12 mouse cellular contexts compared by ENCODE assay signal in genomic region chr10:43624791-43625398, GRCm38 (mm10). TPM values are rescaled to one million over a fixed set of nuclear protein-coding genes. Genes with fewer than 3 reads are reported as not detected.
DNase-seq lines count a peak whose midpoint lies in the region; ATAC-seq and TF ChIP-seq lines count a peak whose summit lies in the region.
"Had no signal": no experiment of that assay in that cellular context is flagged by ENCODE, and none has a peak within 500 bp of the region (broad histone marks: within the 10 kb centered on the region; RNA-seq: fewer than 3 reads in every experiment).

No protein-coding gene starts in this region.

- H3K9ac ChIP-seq in limb, embryonic 12.5 days (replicated peaks): no peak overlapping the region
- no peak overlapping the region for H3K9ac ChIP-seq in liver, postnatal 0 days (replicated peaks)
- no peak overlapping the region for H3K9ac ChIP-seq in lung, postnatal 0 days (replicated peaks; ENCODE audit: low read depth)

- H3K27ac ChIP-seq in limb, embryonic 12.5 days: peak overlapping the region; percentile 82
- H3K27ac ChIP-seq in liver, postnatal 0 days (ENCODE audit: low read depth): peak overlapping the region; percentile 73
- H3K27ac ChIP-seq in lung, postnatal 0 days (ENCODE audit: low read length): no peak overlapping the region
- H3K27ac ChIP-seq: embryonic facial prominence, embryonic 10.5 days had no signal

- H3K9me3 ChIP-seq in erythroblast, embryonic 14.5 days (ENCODE audit: control insufficient read depth, low read length): peaks cover 15% of the 10 kb centered on the region
- peaks cover 7% of the 10 kb centered on the region for H3K9me3 ChIP-seq in limb, embryonic 12.5 days
- peaks cover 5% of the 10 kb centered on the region; the same call in 1 of the 2 replicates for H3K9me3 ChIP-seq in liver, postnatal 0 days (ENCODE audit: low read length)
- no peaks in the 10 kb centered on the region for H3K9me3 ChIP-seq in lung, postnatal 0 days (ENCODE audit: low read length)
- H3K9me3 ChIP-seq: embryonic facial prominence, embryonic 10.5 days had no signal

- H3K4me2 ChIP-seq in limb, embryonic 12.5 days: peak overlapping the region; percentile 5
- H3K4me2 ChIP-seq in liver, postnatal 0 days (ENCODE audit: low read depth, low read length): 0 out of 2 replicates have a peak overlapping the region, but pooled peaks have one; percentile 2
- no peak overlapping the region for H3K4me2 ChIP-seq in lung, postnatal 0 days (replicated peaks; ENCODE audit: low read depth, low read length)

- H3K4me1 ChIP-seq in erythroblast, embryonic 14.5 days (ENCODE audit: control insufficient read depth): peaks cover 97% of the 10 kb centered on the region
- peaks cover 56% of the 10 kb centered on the region for H3K4me1 ChIP-seq in limb, embryonic 12.5 days (replicated peaks)
- peaks cover 29% of the 10 kb centered on the region for H3K4me1 ChIP-seq in liver, postnatal 0 days (ENCODE audit: insufficient read depth)
- H3K4me1 ChIP-seq in lung, postnatal 0 days (ENCODE audit: insufficient read depth, low read depth, low read length): no peaks in the 10 kb centered on the region
- H3K4me1 ChIP-seq: embryonic facial prominence, embryonic 10.5 days had no signal

- peak overlapping the region; percentile 26 for H3K4me3 ChIP-seq in erythroblast, embryonic 14.5 days (replicated peaks)
- H3K4me3 ChIP-seq in limb, embryonic 12.5 days (replicated peaks): no peak overlapping the region
- H3K4me3 ChIP-seq in liver, postnatal 0 days (ENCODE audit: low read depth, low read length): no peak overlapping the region
- H3K4me3 ChIP-seq in lung, postnatal 0 days (ENCODE audit: low read depth, low read length): no peak overlapping the region
- H3K4me3 ChIP-seq: embryonic facial prominence, embryonic 10.5 days had no signal

- TF ChIP-seq CTCF in liver, postnatal 0 days (IDR thresholded peaks at IDR 0.05; ENCODE audit: low read depth): no peak
- no peak for TF ChIP-seq CTCF in lung, postnatal 0 days (IDR thresholded peaks at IDR 0.05)

- TF ChIP-seq EP300 in liver, postnatal 0 days (IDR thresholded peaks at IDR 0.05; ENCODE audit: low read depth): no peak
- TF ChIP-seq EP300 in lung, postnatal 0 days (IDR thresholded peaks at IDR 0.05): no peak

- peak; percentile 20 to 22 for DNase-seq in left cerebral cortex, postnatal 25 days (ENCODE audit: low spot score in 2 of 2)
- DNase-seq in left cerebral cortex, adult 18-20 months (ENCODE audit: low spot score in 2 of 2): no peak
- DNase-seq in liver, postnatal 0 days: no peak
- DNase-seq in gastrocnemius, postnatal 10 days: no peak
- no peak for DNase-seq in lung, postnatal 0 days (ENCODE audit: low spot score)
- DNase-seq: lung, postnatal 4 days; right cerebral cortex, postnatal 4 days had no signal

- peaks cover 82% of the 10 kb centered on the region for H3K36me3 ChIP-seq in erythroblast, embryonic 14.5 days (ENCODE audit: control insufficient read depth)
- no peaks in the 10 kb centered on the region for H3K36me3 ChIP-seq in limb, embryonic 12.5 days
- no peaks in the 10 kb centered on the region for H3K36me3 ChIP-seq in liver, postnatal 0 days (replicated peaks; ENCODE audit: insufficient read depth, low read length)
- H3K36me3 ChIP-seq in lung, postnatal 0 days (ENCODE audit: insufficient read depth, low read length): no peaks in the 10 kb centered on the region
- H3K36me3 ChIP-seq: embryonic facial prominence, embryonic 10.5 days had no signal

- WGBS in limb, embryonic 12.5 days: 19% methylated on average over 2 of the region's 2 CpGs
- 70% methylated on average over 2 of the region's 2 CpGs for WGBS in liver, postnatal 0 days (ENCODE audit: insufficient replicate concordance)
- 56% methylated on average over 2 of the region's 2 CpGs for WGBS in lung, postnatal 0 days

- no peaks in the 10 kb centered on the region; the same call in 1 of the 2 replicates for H3K27me3 ChIP-seq in erythroblast, embryonic 14.5 days (ENCODE audit: control insufficient read depth)
- no peaks in the 10 kb centered on the region for H3K27me3 ChIP-seq in limb, embryonic 12.5 days
- H3K27me3 ChIP-seq in liver, postnatal 0 days (ENCODE audit: insufficient read depth, low read length): no peaks in the 10 kb centered on the region
- H3K27me3 ChIP-seq in lung, postnatal 0 days (replicated peaks; ENCODE audit: insufficient read depth, low read length): no peaks in the 10 kb centered on the region
- H3K27me3 ChIP-seq: CH12.LX had no signal

- ATAC-seq in limb, embryonic 12.5 days (ENCODE audit: insufficient number of reproducible peaks, insufficient read depth, low FRiP score, low TSS enrichment, low read depth): 0 out of 2 replicates have a peak, but pooled peaks have one; percentile 48
- ATAC-seq in liver, postnatal 0 days: peak; percentile 31
- ATAC-seq in lung, postnatal 0 days: no peak
- ATAC-seq: intestine, postnatal 0 days had no signal

- intact Hi-C loops in left cerebral cortex, postnatal 25 days (cut with DNase I): no loop called here

RNA-seq across cellular contexts. Expression of gene Cd24a, which starts 46.8 kb away (rescaled TPM):
- 10 to 100 TPM; 12.0 to 12.7 TPM for total RNA-seq in left cerebral cortex, postnatal 25 days (2021)
- 1 to 10 TPM; 5.8 to 6.1 TPM for total RNA-seq in left cerebral cortex, adult 18-20 months (2021)
- 286 and 348 TPM in 2 replicates for polyA plus RNA-seq in erythroblast, embryonic 14.5 days (2012)
- 612 and 635 TPM in 2 replicates for polyA plus RNA-seq in limb, embryonic 12.5 days (2016; fragmentation: Nextera tagmentation; extraction: Ambion mirVana)
- polyA plus RNA-seq in liver, postnatal 0 days (2015; fragmentation: Nextera tagmentation; extraction: Ambion mirVana): 449 and 461 TPM in 2 replicates
- 10 to 100 TPM; 40.0 to 67.0 TPM for total RNA-seq in gastrocnemius, postnatal 10 days (2021)
- polyA plus RNA-seq in lung, postnatal 0 days (2015; fragmentation: Nextera tagmentation; extraction: Ambion mirVana): 137 and 146 TPM in 2 replicates

Comparison
In these comparisons a context has a peak if more than half of its experiments do, and no peak if none do; other contexts are left out.
1. DNase-seq: peak in left cerebral cortex, postnatal 25 days (2 of 2); none in left cerebral cortex, adult 18-20 months (0 of 2), liver, postnatal 0 days (single experiment), gastrocnemius, postnatal 10 days (single experiment) and lung, postnatal 0 days (single experiment).